Mouse (Mus musculus): Measurements from ENCODE around the gene Klre1.
"Not testable (repeated sequence)": the region's sequence is repeated elsewhere in the genome, so short reads cannot be mapped to it uniquely, and the experiment has no call there.

The Klre1 gene

GRCm38 (mm10) chr6:129583014-129583413, 5.3 kb downstream of the Klre1 start:
- DNase-seq (ENCODE audit: low spot score): no peak

DNA sequence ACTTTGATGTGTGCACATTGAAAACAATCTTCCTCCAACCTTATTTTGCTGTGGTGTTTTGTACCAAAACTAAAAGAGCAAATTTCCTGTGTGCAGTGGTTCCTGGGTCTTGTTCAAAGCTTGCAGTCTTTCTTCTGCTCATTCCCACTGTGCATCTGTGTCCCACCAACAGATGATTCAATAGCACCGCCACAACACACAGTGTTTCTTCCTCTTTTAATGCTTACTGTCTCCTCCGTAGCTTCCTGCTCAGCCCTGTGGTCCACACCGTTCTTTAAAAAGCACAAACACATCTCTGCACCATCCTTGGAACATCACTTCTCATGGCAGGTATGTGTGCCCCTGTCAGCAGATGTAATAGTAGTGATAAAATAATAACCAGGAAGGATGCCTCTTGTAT, 13.8 kb downstream of the Klre1 start, which contains the start of gene Klrd1:
TSS of gene Klrd1 (plus strand) at position 275 of the 400 bp plus-strand sequence.
- no peak for DNase-seq (ENCODE audit: low spot score)

- DNase-seq (ENCODE audit: low spot score): no peak
Observed at GRCm38 (mm10) chr6:129608372-129608771, 30.7 kb downstream of the Klre1 start.

DNA sequence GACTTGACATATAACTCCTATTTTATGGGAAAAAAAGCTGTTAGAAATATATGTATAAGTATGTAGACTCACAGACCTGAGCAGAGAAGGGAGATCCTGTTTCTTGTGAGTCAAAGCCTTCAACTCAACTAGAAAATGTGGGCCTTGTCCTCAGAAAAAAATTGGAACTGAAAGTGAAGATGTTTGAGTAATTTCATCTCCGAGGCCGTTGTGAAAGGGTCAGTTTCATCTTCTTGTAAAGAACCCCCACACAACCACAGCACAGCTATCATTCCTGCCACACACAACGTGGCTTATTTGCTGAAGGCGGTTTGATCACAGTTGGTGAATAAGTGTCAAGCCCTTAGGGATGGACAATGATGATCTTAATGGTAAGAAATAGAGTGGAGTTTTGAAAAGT, 46.0 kb downstream of the Klre1 start, which contains the start of gene Klrk1:
TSS of gene Klrk1 (minus strand) at position 130 of the 400 bp plus-strand sequence.
- no peak for DNase-seq (ENCODE audit: low spot score)

- DNase-seq (ENCODE audit: low spot score): not testable (repeated sequence)
Observed at GRCm38 (mm10) chr6:129631046-129631445, 53.3 kb downstream of the Klre1 start.
